Comparison of ENCODE assay signal across 29 mouse cellular contexts in the genomic region with DNA sequence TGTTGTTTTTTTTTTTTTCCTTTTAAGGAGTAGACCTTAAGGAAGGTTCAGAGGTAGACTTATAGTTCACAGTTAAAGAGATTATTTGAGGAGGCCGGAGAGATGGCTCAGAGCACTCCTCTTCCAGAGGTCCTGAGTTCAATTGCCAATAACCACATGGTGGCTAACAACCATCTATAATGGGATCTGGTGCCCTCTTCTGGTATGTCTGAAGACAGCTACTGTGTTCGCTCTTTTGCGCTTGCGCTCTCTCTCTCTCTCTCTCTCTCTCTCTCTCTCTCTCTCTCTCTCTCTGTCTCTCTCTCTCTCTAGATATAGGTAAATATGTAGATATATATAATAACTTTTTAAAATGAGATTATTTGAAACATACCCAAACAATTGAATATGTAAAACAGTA. TPM values are rescaled to one million over a fixed set of nuclear protein-coding genes. Genes with fewer than 3 reads are reported as not detected.
DNase-seq lines count a peak whose midpoint lies in the region; ATAC-seq and TF ChIP-seq lines count a peak whose summit lies in the region.
"Had no signal": no experiment of that assay in that cellular context is flagged by ENCODE, and none has a peak within 500 bp of the region (broad histone marks: within the 10 kb centered on the region; RNA-seq: fewer than 3 reads in every experiment).

No protein-coding gene starts in this region.

- 73% methylated on average over 4 of the region's 4 CpGs for WGBS in heart, adult 2 months
- 90% methylated on average over 4 of the region's 4 CpGs for WGBS in liver, postnatal 0 days (ENCODE audit: insufficient replicate concordance)
- 60% methylated on average over 4 of the region's 4 CpGs for WGBS in liver, embryonic 12.5 days (ENCODE audit: insufficient replicate concordance)
- 89% methylated on average over 4 of the region's 4 CpGs for WGBS in stomach, postnatal 0 days
- WGBS in midbrain, embryonic 16.5 days, result 85% methylated on average over 4 of the region's 4 CpGs

- H3K9me3 ChIP-seq in liver, postnatal 0 days (ENCODE audit: low read length), result no peaks in the 10 kb centered on the region
- no peaks in the 10 kb centered on the region for H3K9me3 ChIP-seq in liver, embryonic 12.5 days (replicated peaks)
- no peaks in the 10 kb centered on the region for H3K9me3 ChIP-seq in stomach, postnatal 0 days (ENCODE audit: control insufficient read depth, low read length)
- no peaks in the 10 kb centered on the region for H3K9me3 ChIP-seq in midbrain, embryonic 16.5 days (replicated peaks; ENCODE audit: control insufficient read depth, low read length, poor library complexity, severe bottlenecking)
- H3K9me3 ChIP-seq: embryonic facial prominence, embryonic 12.5 days; hindbrain, embryonic 13.5 days; limb, embryonic 15.5 days; midbrain, embryonic 15.5 days; neural tube, embryonic 13.5 days had no signal

- peak; percentile 42 for TF ChIP-seq CTCF in heart, adult 2 months (IDR thresholded peaks at IDR 0.05)
- TF ChIP-seq CTCF in liver, postnatal 0 days (IDR thresholded peaks at IDR 0.05; ENCODE audit: low read depth), result peak; percentile 32; the same call in 1 of the 2 replicates
- peak; percentile 35 for TF ChIP-seq CTCF in stomach, postnatal 0 days (IDR thresholded peaks at IDR 0.05; ENCODE audit: low read depth)

- H3K4me1 ChIP-seq in heart, adult 2 months (ENCODE audit: control insufficient read depth, insufficient read depth, low read length), result no peaks in the 10 kb centered on the region
- no peaks in the 10 kb centered on the region for H3K4me1 ChIP-seq in liver, postnatal 0 days (ENCODE audit: insufficient read depth)
- no peaks in the 10 kb centered on the region for H3K4me1 ChIP-seq in liver, embryonic 12.5 days
- H3K4me1 ChIP-seq in stomach, postnatal 0 days (replicated peaks; ENCODE audit: control insufficient read depth, insufficient read depth), result no peaks in the 10 kb centered on the region
- no peaks in the 10 kb centered on the region for H3K4me1 ChIP-seq in midbrain, embryonic 16.5 days (ENCODE audit: control insufficient read depth, insufficient read depth, low read length)
- H3K4me1 ChIP-seq: embryonic facial prominence, embryonic 12.5 days; hindbrain, embryonic 13.5 days; limb, embryonic 15.5 days; midbrain, embryonic 15.5 days; neural tube, embryonic 13.5 days had no signal

- intact Hi-C loops in heart, adult 2 months (cut with DNase I), result no loop called here
- intact Hi-C loops in heart, postnatal 25 days (cut with DNase I), result no loop called here

- no peak overlapping the region for H3K27ac ChIP-seq in heart, adult 2 months
- no peak overlapping the region for H3K27ac ChIP-seq in liver, postnatal 0 days (ENCODE audit: low read depth)
- no peak overlapping the region for H3K27ac ChIP-seq in liver, embryonic 12.5 days
- H3K27ac ChIP-seq in stomach, postnatal 0 days (replicated peaks), result no peak overlapping the region
- H3K27ac ChIP-seq in midbrain, embryonic 16.5 days (ENCODE audit: low read length), result no peak overlapping the region
- H3K27ac ChIP-seq: embryonic facial prominence, embryonic 12.5 days; hindbrain, embryonic 13.5 days; left cerebral cortex, adult 2 months; limb, embryonic 15.5 days; midbrain, embryonic 15.5 days; neural tube, embryonic 13.5 days had no signal

- H3K36me3 ChIP-seq in heart, adult 2 months (ENCODE audit: control insufficient read depth, insufficient read depth, low read length), result no peaks in the 10 kb centered on the region
- H3K36me3 ChIP-seq in liver, postnatal 0 days (replicated peaks; ENCODE audit: insufficient read depth, low read length), result no peaks in the 10 kb centered on the region
- no peaks in the 10 kb centered on the region for H3K36me3 ChIP-seq in liver, embryonic 12.5 days
- no peaks in the 10 kb centered on the region for H3K36me3 ChIP-seq in stomach, postnatal 0 days (ENCODE audit: control insufficient read depth, insufficient read depth, low read length)
- H3K36me3 ChIP-seq in midbrain, embryonic 16.5 days (ENCODE audit: control insufficient read depth, insufficient read depth, low read length), result no peaks in the 10 kb centered on the region
- H3K36me3 ChIP-seq: embryonic facial prominence, embryonic 12.5 days; hindbrain, embryonic 13.5 days; limb, embryonic 15.5 days; midbrain, embryonic 15.5 days; neural tube, embryonic 13.5 days had no signal

- H3K4me3 ChIP-seq in heart, adult 2 months, result no peak overlapping the region
- H3K4me3 ChIP-seq in liver, postnatal 0 days (ENCODE audit: low read depth, low read length), result no peak overlapping the region
- H3K4me3 ChIP-seq in liver, embryonic 12.5 days, result no peak overlapping the region
- no peak overlapping the region for H3K4me3 ChIP-seq in stomach, postnatal 0 days (ENCODE audit: low read depth, low read length)
- no peak overlapping the region for H3K4me3 ChIP-seq in midbrain, embryonic 16.5 days (ENCODE audit: low read depth, low read length)
- H3K4me3 ChIP-seq: embryonic facial prominence, embryonic 12.5 days; hindbrain, embryonic 13.5 days; left cerebral cortex, adult 2 months; limb, embryonic 15.5 days; midbrain, embryonic 15.5 days; myocyte; neural tube, embryonic 13.5 days had no signal

- H3K79me2 ChIP-seq in heart, adult 2 months (replicated peaks; ENCODE audit: control insufficient read depth, insufficient read depth, low read length), result no peaks in the 10 kb centered on the region

- no peak overlapping the region for H3K4me2 ChIP-seq in liver, postnatal 0 days (ENCODE audit: low read depth, low read length)
- no peak overlapping the region for H3K4me2 ChIP-seq in liver, embryonic 12.5 days
- no peak overlapping the region for H3K4me2 ChIP-seq in stomach, postnatal 0 days (replicated peaks; ENCODE audit: low read depth)
- no peak overlapping the region for H3K4me2 ChIP-seq in midbrain, embryonic 16.5 days (ENCODE audit: low read length)
- H3K4me2 ChIP-seq: embryonic facial prominence, embryonic 12.5 days; hindbrain, embryonic 13.5 days; limb, embryonic 15.5 days; midbrain, embryonic 15.5 days; neural tube, embryonic 13.5 days had no signal

- no peak for TF ChIP-seq POLR2A in heart, adult 2 months (IDR thresholded peaks at IDR 0.05; ENCODE audit: insufficient read depth, low read depth, low read length)

- no peak for ATAC-seq in liver, postnatal 0 days
- ATAC-seq in liver, embryonic 12.5 days, result no peak
- ATAC-seq in stomach, postnatal 0 days (ENCODE audit: low FRiP score, low TSS enrichment), result no peak
- no peak for ATAC-seq in midbrain, embryonic 16.5 days
- ATAC-seq: forebrain, postnatal 0 days; inflammation-experienced regulatory T-cells, adult 6 months; midbrain, embryonic 15.5 days had no signal

- H3K9ac ChIP-seq in heart, adult 2 months (ENCODE audit: low read depth, low read length), result no peak overlapping the region
- no peak overlapping the region for H3K9ac ChIP-seq in liver, postnatal 0 days (replicated peaks)
- H3K9ac ChIP-seq in liver, embryonic 12.5 days, result no peak overlapping the region
- H3K9ac ChIP-seq in stomach, postnatal 0 days (ENCODE audit: low read length), result no peak overlapping the region
- no peak overlapping the region for H3K9ac ChIP-seq in midbrain, embryonic 16.5 days (ENCODE audit: low read depth, low read length)
- H3K9ac ChIP-seq: embryonic facial prominence, embryonic 12.5 days; forebrain, postnatal 0 days; hindbrain, embryonic 13.5 days; limb, embryonic 15.5 days; midbrain, embryonic 15.5 days; neural tube, embryonic 13.5 days had no signal

- DNase-seq in heart, adult 2 months, result no peak
- DNase-seq in heart, postnatal 25 days (ENCODE audit: low spot score), result no peak
- DNase-seq in liver, postnatal 0 days, result no peak
- DNase-seq in ES-CJ7 (ENCODE audit: low read depth, low spot score), result peak; percentile 5
- DNase-seq in stomach, postnatal 0 days (ENCODE audit: low spot score), result no peak
- DNase-seq: adrenal gland, postnatal 10 days; cerebellum, adult 18-20 months; forebrain, postnatal 0 days; gastrocnemius, postnatal 25 days; heart, postnatal 36 days; kidney, postnatal 4 days; layer of hippocampus, adult 9-11 months; left cerebral cortex, postnatal 4 days; lung, adult 18-20 months; lung, postnatal 4 days; retina, postnatal 1 day; right cerebral cortex, postnatal 25 days; spleen, adult 18-20 months had no signal

- no peaks in the 10 kb centered on the region for H3K27me3 ChIP-seq in heart, adult 2 months (ENCODE audit: control insufficient read depth, insufficient read depth, low read length)
- no peaks in the 10 kb centered on the region for H3K27me3 ChIP-seq in liver, postnatal 0 days (ENCODE audit: insufficient read depth, low read length)
- H3K27me3 ChIP-seq in liver, embryonic 12.5 days (replicated peaks), result no peaks in the 10 kb centered on the region
- H3K27me3 ChIP-seq in stomach, postnatal 0 days (ENCODE audit: control insufficient read depth, insufficient read depth, low read length), result no peaks in the 10 kb centered on the region
- H3K27me3 ChIP-seq in midbrain, embryonic 16.5 days (ENCODE audit: control insufficient read depth, insufficient read depth, low read depth, low read length), result no peaks in the 10 kb centered on the region
- H3K27me3 ChIP-seq: embryonic facial prominence, embryonic 12.5 days; hindbrain, embryonic 13.5 days; limb, embryonic 15.5 days; midbrain, embryonic 15.5 days; neural tube, embryonic 13.5 days had no signal

- TF ChIP-seq EP300 in heart, adult 2 months (IDR thresholded peaks at IDR 0.05; ENCODE audit: insufficient read depth, low read depth, low read length), result no peak
- no peak for TF ChIP-seq EP300 in liver, postnatal 0 days (IDR thresholded peaks at IDR 0.05; ENCODE audit: low read depth)
- TF ChIP-seq EP300 in stomach, postnatal 0 days (optimal IDR thresholded peaks at IDR 0.05), result no peak

RNA-seq across cellular contexts. Expression of a gene that starts 38.2 kb away (rescaled TPM):
- under 1 TPM; 0.16 TPM for total RNA-seq in heart, adult 2 months (2021)
- 0.12 and 0.15 TPM in 2 replicates for polyA plus RNA-seq in heart, adult 2 months (2012; rRNA removed)
- total RNA-seq in heart, postnatal 25 days (2021), result under 1 TPM; 0.10 to 0.14 TPM
- 0.05 TPM in 2 replicates for polyA plus RNA-seq in liver, postnatal 0 days (2015; fragmentation: Nextera tagmentation; extraction: Ambion mirVana)
- 0.14 and 0.15 TPM in 2 replicates for polyA plus RNA-seq in liver, embryonic 12.5 days (2016; fragmentation: Nextera tagmentation; extraction: Ambion mirVana)
- 0.13 and 0.18 TPM in 2 replicates for polyA plus RNA-seq in stomach, postnatal 0 days (2015; fragmentation: Nextera tagmentation; extraction: Ambion mirVana)
- 1.6 and 1.9 TPM in 2 replicates for polyA plus RNA-seq in midbrain, embryonic 16.5 days (2015; fragmentation: Nextera tagmentation; extraction: Ambion mirVana)
- total RNA-seq: megakaryocyte-erythroid progenitor cell, adult 5-6 weeks had no signal
- polyA plus RNA-seq: inflammation-experienced regulatory T-cells, adult 6 months; myocyte had no signal
